Mouse (Mus musculus) liver (tissue): ENCODE measurements at regions not wholly inside any gene's neighbourhood (a gene's known extent, or its start where the extent isn't known, plus 50 kb on each side); places are given as distances from the start of the nearest gene placed in this dataset.

ENCODE experiments used
- DNase-seq: peaks from one replicate; pipeline ENCODE4 v3.0.0-alpha.2; 2020; ENCODE audit warnings: mixed read lengths

- DNase-seq, result peak; percentile 63
These were observed 135.6 kb downstream of the 2410131K14Rik start for GRCm38 (mm10) chr5:118380422-118381293.

GRCm38 (mm10) chr5:118381294-118381675 lies 136.3 kb downstream of the 2410131K14Rik start:
- DNase-seq, result peak; percentile 83

- DNase-seq, result no peak
These were observed 141.1 kb downstream of the 2410131K14Rik start for GRCm38 (mm10) chr5:118386126-118386525.

DNA sequence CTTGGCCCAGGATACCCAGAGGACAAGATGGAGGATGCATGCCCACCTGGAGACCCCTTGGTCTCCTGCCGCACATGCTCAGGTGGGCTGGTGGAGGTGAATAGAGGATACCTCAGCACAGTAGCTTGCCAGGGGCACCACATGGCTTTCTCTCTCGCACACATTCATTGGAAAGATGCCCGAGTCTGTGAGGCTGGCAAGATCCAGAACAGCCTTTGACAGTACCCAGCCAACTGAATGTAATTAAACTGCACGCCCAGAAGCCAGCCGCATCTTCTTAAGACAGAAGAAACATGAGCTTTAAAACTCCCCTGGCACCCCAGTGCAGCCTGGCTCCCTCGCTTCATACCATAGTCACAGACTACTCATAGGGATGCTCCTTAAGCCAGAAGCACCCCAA lies 143.4 kb downstream of the 2410131K14Rik start:
- DNase-seq, result no peak

DNA sequence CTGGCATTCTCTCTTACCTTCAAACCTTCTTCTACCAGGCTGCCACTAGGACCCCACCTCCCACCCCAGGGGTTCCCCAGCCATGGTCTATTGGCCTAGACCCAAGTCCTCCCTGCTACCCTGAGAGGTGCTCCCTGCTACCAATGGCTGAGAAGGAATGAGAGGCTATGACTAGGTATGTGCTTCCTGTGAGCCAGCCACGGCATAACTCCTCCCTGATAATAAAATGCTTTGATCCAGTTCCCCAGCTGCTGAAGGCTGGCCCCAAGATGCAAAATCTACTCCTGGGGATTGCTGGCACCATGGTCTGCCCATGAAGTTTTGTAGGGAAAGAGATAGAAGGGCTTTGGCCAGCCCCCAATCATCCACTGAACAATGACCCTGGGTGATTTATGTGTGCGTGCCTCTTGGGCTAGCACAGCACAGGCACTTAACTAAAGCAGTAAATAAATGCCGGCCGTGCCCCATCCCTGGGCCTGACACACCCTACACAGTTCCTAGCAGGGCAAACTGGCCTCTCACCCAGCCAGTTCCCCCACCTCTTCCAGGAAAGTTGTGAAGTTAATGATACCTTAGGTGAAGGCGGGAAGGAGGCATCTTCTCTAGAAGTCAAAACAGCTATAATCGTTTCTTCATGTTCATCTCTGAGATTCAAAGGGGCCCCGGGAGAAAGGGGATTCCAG lies 145.8 kb downstream of the 2410131K14Rik start:
- no peak for DNase-seq

DNA sequence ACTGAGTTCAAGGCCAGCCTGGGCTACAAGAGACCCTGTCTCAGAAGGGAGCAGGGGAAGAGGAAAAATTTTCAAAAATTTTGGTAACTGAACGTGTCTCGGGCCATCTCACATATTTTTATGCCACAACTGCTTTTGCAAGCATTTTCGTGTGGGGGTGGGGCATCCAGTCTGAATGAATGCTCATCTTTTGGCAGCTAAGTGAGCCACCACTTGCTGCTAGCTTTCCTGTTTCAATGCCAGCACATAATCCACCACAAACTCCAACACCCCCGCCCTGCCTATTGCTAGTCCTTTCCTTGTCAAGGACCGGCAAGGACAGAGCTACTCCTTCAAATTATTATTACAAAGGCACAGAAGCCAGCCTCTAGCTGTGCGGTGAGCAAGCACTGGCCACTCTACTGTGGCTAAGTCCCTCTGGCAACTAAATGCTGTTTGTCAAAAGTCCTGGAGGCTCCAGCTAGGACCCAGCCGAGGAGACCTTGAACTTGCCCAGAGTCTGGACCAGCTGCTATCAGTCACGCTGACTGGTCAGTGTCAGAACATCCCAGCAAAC lies 148.0 kb downstream of the 2410131K14Rik start:
- no peak for DNase-seq

DNA sequence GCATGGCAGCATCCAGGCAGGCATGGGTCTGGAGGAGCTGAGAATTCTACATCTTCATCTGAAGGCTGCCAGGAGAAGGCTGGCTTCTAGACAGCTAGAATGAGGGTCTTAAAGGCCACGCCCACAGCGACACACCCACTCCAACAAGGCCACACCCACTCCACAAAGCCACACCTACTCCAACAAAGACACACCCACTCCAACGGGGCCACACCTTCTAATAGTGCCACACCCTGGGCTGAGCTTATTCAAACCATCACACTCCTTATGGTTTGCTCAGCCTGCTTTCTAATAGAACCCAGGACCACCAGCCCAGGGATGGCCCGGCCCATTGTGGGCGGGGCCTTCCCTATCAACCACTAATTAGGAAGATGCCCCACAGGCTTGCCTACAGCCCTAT lies 149.0 kb downstream of the 2410131K14Rik start:
- DNase-seq, result peak; percentile 49

- no peak for DNase-seq
These were observed 151.1 kb downstream of the 2410131K14Rik start for GRCm38 (mm10) chr5:118396004-118396725.

DNA sequence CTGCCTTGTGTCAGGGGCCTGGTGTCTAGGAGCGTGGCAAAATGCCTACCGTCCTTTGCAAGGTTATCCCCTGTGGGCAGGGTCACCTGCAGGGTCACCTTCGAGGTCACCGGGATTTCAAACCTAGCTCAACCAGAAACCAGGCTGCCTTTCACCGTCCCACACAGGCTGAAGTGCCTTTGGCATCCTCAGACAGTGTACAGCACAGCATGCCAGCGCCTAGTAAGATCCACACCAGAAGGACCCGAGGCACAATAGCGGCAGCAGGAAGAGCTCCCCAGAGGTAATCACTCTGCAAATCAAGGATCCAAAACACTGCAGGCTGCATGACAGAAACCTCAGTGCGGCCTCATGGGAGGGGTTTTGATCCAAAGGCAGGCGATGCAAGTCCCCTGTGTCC lies 155.9 kb downstream of the 2410131K14Rik start:
- no peak for DNase-seq

DNA sequence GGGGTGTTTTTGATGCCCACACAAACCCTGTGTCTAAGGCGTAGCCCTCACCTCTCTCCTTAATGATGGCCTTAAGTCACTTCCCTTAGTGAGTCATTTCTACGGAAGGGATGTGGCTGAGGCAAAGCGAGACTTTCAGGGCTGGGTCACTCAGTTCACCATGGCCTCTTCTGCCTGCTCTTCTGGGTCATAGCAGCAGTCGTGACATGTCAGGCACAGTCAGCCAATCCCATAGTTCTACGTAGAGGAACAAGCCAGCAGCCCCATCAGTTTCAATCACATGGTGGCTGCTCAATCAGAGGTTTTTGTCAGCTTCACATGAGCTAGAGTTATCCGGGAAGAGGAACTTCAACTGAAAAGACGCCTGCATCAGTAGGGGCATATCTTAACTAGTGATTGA lies 156.1 kb upstream of the Med13l start:
- DNase-seq, result no peak

DNA sequence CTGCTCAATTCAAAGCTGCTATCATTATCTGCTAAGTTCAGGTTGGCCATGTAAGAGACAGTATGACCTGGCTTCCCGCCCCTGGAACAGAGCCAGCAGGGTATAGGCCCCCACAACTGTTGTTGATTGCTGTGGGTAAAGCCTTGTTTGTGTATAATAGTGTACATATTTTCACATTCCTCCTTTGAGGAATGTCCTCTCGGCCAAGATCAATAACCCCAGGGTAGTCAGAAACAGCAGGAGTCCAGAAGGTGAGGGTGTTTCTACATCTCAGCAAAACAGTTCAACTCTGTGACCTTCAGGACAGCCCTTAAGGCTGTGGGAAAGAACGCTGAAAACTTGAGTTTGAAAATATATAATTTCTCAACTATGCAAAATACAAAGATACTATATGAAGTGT lies 155.1 kb upstream of the Med13l start:
- DNase-seq, result no peak

GRCm38 (mm10) chr5:118407451-118407850 lies 153.0 kb upstream of the Med13l start:
- no peak for DNase-seq

- no peak for DNase-seq
These were observed 152.5 kb upstream of the Med13l start for GRCm38 (mm10) chr5:118407973-118408372.

- DNase-seq, result no peak
These were observed 151.7 kb upstream of the Med13l start for GRCm38 (mm10) chr5:118408826-118409225.

DNA sequence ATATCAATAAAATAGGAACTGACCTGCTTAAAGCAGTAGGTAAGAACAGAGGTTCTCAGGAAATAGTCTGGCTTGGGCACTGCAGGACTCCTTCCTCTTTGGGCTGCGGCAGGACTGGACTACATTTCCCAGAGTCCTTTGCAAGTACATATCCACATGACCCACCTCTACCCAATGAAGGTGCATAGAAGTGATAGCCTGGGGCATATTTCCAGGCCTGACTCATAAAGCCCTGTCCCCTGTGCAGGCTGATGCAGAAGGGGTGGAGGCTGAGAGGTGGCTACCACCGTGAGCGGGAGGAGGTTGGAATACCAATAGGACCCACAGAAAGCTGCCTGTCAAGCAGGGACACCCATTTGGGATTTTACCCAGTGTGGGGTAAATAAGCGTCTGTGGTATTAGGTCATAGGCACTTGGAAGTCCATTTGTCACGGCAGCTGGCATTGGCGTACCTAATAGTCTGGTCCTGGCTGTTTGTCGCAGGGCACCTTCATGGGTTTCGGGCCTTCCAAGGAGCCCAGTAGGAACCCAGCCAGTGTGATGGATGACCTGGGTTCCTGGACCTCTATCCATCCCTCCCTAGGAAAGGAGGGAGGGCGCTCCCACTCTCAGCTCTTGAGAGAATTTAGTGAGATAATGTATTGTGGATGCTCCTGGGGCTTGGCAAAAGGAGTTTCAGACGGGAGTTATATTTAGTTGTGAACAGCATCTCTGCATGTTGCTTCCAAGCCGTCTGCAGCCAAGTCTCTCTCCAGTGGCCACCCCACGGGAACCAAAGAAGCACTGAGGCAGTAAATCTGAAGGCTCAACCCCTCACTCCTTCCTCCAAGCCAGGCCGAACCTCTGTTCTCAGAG lies 146.8 kb upstream of the Med13l start:
- DNase-seq, result peak; percentile 61

- peak; percentile 74 for DNase-seq
These were observed 141.0 kb upstream of the Med13l start for GRCm38 (mm10) chr5:118419344-118420037.

GRCm38 (mm10) chr5:118421884-118422821 lies 138.3 kb upstream of the Med13l start:
- no peak for DNase-seq

- DNase-seq, result no peak
These were observed 136.3 kb upstream of the Med13l start for GRCm38 (mm10) chr5:118424177-118424576.

GRCm38 (mm10) chr5:118424764-118425568 lies 135.5 kb upstream of the Med13l start:
- DNase-seq, result no peak
